Mouse (Mus musculus): ENCODE measurements at regions not wholly inside any gene's neighbourhood (a gene's known extent, or its start where the extent isn't known, plus 50 kb on each side); places are given as distances from the start of the nearest gene placed in this dataset.

GRCm38 (mm10) chr10:14216191-14216992 lies 250.5 kb downstream of the Hivep2 start:
- peak; percentile 42 for DNase-seq

GRCm38 (mm10) chr10:14215512-14215911 lies 249.6 kb downstream of the Hivep2 start:
- no peak for DNase-seq

GRCm38 (mm10) chr10:14213536-14213935 lies 247.7 kb downstream of the Hivep2 start:
- DNase-seq, result no peak

- DNase-seq, result peak; percentile 74
Observed at GRCm38 (mm10) chr10:14211926-14212325, 246.1 kb downstream of the Hivep2 start.

- DNase-seq, result no peak
Observed at GRCm38 (mm10) chr10:14211481-14211880, 245.6 kb downstream of the Hivep2 start.

- no peak for DNase-seq
Observed at GRCm38 (mm10) chr10:14210445-14210844, 244.6 kb downstream of the Hivep2 start.

- DNase-seq, result no peak
Observed at GRCm38 (mm10) chr10:14210045-14210444, 244.2 kb downstream of the Hivep2 start.

GRCm38 (mm10) chr10:14208206-14208605 lies 242.3 kb downstream of the Hivep2 start:
- DNase-seq, result no peak

GRCm38 (mm10) chr10:14207616-14208015 lies 241.7 kb downstream of the Hivep2 start:
- DNase-seq, result peak; percentile 51

- DNase-seq, result no peak
Observed at GRCm38 (mm10) chr10:14207051-14207570, 241.2 kb downstream of the Hivep2 start.

Data from lung, postnatal 10 days (tissue).